Mouse (Mus musculus) kidney, postnatal 25 days (tissue): ENCODE measurements around the gene Def8.

ENCODE experiments used
- DNase-seq, 2 experiments: peaks; one replicate each; pipeline ENCODE4 v3.0.0; 2021; ENCODE audit warnings: mixed read lengths in 2 of 2

The Def8 gene

DNA sequence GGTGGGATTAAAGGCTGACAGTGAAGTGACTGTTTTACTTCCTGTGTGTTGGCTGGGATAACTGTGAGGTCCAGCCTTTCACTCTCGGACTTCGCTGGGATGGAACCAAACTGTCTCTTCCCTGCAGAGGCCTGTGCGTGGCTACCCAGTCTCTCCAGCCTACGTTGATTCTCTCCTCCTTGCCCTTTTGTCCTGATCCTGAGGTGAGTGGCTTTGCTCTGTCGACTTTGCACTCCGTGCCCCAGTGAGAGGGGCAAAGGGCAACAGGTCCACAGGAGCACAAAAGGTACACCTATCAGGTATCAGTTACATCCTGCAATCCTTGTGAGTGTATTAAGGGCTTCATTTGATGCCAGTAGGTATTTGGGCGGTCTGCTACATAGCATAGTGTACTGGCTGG lies at the start of gene Def8:
TSS of gene Def8 (plus strand) at position 87 of the 400 bp plus-strand sequence.
- DNase-seq, result peak; percentile 42 to 80

DNA sequence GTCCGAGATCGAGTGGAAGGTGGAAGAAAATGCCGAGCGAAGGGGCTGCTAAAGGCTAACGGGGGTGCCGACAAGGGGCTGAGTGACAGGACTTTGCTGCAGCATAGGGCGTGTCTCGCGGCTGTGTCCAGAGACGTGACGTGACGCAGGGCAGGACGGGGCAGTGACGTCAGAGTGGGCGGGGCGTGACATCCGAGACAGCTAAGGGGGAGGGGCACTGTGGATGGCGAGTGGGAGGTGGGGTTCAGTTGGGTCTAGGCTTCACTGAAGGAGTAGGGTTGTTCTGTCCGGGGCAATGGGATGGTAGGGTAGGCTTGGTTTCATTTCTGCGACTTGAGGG lies 49.1 kb upstream of the Def8 start:
- DNase-seq, result peak; percentile 96 to 98

DNA sequence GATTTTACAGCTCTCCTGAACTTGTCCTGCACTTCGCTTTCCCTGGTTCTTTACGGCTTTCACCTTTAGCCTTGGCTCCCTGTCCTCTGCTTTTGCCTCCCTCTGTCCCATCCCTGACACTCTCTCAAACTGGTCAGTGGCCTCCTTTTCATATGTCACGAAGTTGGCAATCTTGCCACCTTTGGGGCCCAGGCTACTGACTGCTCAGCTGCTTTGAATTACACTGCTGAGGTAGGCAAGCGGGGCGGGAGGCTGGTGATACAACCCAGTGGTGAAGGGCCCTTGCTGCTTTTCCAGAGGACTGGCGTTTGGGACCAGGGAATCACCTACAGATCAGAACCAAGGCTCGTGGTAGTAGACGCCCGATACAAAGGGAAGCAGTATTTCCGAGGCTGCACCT lies 47.6 kb upstream of the Def8 start:
- no peak for DNase-seq

DNA sequence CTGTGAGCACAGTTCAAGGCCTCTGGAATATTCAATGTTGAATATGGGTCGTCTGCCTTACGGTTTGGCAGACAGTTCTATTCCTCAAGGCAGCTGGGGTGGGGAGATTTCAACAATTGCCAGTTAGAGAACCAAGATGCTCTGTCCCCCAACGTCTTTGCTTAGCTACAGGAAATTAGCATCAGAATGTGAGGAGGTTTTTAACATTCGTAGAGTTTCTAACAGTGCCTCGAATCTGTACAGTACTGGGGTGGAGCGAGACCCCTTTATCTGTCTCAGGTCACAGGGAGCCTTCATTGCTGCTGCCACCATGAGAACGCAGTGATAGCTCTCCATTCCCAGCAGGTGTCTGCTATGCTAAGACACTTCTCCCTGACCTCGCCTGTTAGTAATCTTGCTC lies 47.2 kb upstream of the Def8 start:
- no peak for DNase-seq

DNA sequence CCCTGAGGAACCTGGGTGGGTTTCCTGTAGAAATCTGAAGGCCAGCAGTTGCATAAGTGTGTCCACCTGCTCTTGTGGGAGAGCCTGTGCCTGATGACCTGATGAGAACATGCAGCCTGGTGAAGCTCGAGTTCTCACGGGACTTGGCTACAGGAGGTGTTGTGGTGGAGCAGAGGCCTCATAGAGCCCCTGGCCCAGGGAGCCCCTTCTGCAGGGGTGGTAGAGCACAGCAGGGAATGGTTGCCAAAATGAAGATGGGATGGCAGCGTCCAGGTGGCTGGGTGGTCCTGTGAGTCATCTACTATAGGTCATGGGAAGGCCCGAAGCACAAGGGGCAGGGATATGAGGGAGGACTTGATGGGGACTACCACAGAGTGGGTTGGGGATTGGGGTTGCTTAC lies 41.6 kb upstream of the Def8 start:
- DNase-seq, result no peak

DNA sequence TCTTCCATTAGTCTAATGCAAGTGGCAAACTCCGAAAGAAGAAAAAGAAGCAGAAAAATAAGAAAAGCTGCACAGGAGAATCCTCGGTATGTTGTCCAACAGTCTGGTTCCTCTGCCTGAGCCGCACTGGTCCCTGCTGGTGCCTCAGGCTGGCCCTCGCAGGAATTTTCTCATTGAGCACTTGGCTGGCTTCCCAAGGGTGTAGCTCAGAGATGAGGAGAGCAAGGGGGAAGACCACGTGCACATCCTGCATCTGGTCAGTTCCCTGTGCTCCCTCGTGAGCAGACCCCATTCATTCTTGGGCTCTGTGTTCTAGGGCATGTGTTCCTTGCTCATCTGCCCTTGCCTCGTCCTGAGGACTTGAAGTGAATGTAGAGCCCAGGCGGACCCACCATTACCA lies 40.8 kb upstream of the Def8 start:
- peak in 1 of 2 experiments; percentile 21 for DNase-seq

DNA sequence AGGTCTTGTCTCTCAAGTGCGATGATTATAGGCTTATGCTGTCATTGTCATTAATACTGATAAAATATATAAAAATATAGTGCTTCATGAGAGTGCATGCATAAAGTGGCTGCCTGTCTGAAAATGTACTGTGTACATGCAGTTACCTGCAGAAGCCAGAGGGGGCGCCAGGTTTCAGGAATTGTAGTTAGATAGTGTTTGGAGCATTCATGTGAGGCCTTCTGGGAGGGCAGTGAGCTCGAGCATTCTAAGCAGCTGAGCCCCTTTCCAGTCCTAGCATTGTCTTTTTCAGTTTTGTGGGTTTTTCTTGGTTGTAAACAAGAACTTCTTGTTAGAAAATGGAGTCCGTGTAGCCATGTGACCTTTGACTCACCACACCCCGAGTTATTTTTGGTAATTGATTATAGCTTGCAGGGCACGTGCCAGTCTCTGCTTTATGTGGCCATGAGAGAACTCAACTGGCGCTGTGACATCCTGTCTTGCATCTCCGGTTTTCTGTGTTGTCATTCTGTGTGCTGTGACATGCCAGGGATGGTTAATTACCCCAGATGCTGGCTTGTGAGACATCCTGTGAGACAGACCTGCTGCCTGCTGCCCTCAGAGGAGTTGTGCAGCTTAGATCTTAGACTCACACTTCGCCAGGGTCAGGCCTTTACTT lies 38.3 kb upstream of the Def8 start:
- DNase-seq, result peak in 1 of 2 experiments; percentile 32

DNA sequence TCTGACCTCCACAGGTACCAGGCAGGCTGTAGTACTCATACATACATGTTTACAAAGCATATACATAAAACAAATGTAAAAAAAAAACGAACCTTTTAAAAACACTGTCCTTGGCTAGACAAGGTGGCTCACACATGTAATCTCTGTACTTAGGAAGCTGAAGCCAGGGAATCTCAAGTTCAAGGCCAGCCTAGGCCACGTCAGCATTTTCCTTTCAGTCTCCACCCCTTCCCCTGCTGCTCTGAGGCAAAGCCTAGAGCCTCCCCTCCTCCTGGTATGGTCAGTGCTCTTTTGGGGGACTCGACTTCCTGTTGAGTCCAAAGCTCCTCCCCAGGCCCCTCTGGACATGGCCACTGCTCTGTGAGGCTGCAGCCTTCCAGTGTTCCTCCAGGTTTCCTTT lies 36.3 kb upstream of the Def8 start:
- DNase-seq, result no peak

DNA sequence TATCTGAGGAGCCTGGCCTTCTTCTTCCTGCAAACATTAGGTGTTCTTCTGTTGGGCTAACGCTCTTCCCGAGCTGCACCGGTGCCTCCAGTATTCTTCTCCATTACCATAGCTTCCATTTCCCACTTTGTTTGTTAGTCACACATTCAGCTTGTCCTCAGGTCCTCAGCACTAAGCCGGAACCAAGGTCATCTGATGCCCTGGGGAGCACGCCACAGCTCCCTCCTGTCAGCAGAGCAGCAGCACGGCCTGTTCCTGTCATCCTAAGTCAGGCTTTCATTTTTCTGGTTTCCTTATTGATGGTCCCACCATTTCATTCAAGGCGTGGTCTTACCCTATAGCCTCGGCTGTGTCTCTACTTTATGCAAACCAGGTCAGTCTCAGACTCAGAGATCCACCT lies 35.5 kb upstream of the Def8 start:
- no peak for DNase-seq

DNA sequence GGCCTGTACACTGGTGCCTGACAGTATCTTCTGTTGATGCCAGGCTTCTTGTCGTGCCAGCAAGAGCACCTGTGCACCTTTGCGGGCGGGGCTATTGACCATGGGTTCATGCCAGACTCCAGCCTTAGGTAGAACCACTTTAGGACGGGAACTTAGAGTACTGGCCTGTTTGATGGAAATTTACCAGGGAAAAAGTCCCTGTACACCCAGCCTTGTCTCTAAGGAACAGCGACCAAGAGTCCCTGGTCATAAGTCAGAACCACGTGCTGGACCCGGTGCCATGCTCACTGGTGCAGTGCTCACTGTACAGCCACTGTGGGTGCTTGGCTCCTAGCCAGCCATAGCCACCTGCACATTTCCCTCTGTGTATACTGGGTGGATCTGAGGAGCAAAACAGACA lies 34.3 kb upstream of the Def8 start:
- DNase-seq, result peak; percentile 58 to 81

DNA sequence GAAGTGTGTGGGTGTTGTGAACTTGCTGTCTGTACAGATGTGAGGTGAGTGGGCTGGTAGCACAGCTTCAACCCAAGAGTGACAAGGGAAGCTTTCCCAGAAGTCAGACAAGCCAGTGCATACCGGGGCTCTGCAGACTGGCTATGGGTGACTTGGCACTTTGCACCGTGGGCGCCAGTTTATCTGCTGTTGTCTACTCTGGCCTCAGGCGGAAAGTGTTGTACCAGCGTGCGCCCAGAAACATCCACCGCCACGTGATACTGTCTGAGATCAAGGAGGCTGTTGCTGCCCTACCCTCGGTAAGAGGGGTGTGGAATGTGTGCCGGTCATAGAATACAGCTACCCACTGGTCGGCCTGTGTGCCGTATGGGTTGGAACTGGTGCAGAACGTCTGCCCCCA lies 25.0 kb upstream of the Def8 start:
- DNase-seq, result no peak

DNA sequence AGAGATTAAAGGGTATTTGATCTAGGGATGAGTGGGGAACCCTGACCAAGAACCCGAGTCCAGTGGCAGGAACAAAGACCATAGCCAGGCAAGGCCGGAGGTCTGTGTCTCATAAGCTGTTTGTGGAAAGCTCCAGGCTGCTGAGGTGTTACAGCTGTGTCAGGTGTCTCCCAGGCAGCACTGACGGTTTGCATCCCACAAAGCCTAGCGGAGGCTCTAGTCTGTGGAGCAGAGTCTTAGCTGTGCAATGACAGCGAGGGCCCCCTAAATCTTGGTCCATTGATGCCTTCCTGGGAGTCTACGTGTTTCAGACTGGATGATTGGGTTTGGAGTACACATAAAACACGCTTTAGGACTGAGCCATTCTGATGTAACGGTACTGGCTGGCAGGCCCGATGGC lies 21.4 kb upstream of the Def8 start:
- DNase-seq, result no peak

DNA sequence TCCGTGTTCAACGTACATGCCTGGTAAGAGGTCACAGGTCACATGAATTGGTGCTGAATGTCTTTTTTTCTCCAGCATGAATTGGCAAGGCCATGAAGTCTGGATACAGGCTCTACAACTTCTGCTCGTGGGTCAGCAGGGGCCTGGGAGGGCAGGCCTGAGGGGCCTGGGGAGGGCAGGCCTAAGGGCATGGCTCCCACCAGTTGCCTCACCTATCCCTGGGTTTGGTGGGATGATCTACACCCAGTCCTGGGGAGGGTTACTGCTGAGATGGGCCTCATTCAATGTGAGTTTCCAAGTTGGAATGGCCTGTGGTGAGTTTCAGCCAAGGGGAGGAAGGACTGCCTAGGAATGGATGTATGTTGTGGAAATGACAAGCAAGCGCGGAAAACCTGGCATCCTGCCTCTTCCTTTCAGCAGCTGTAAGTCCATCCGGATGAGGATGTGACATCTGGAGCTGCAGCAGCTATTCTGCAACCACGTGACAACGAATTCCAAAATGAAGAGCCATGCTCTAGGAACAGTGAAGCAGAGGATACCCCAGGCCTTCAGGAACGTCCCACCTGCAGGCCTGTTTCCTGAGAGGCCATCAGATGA lies 20.5 kb upstream of the Def8 start:
- DNase-seq, result no peak

DNA sequence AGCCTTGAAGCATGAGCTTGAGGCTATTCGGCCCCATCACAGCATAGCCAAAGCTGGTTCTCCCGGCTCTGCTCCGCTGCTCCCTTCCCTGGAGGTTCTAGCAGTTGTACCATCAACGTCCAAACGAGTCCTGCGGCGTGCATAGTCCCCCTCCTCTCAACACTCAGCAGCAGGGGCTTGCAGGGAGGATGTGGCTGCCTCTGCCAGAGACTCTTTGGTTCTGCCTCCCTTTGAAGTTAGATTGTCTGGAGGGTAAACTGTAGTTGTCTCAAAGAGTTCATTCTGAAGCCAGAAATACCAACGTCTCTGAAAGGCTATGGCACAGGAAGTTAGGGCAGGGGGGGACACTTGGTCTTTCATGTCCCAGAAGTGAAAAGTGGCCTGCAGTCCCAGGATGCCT lies 18.8 kb upstream of the Def8 start:
- no peak for DNase-seq

DNA sequence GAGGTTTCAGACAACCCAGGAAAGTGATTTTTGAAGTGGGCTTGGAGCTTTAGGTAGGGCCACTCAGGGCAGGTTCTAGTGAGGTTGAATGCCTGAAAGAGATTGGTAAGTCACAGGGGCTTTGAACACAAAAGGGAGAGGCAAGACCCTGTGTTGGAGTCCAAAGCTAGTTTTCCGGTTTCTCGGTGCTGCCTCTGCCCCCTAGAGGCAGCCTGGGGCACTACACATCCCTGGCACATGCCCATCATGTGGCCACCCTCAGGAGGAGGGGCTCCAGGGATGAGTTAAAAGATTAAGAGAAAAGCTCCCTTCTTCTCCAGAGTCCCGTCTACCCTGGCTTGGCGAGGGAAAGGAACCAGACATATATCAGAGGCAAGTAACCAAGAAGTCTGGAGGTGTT lies 16.5 kb upstream of the Def8 start, which contains the start of gene Mc1r:
TSS of gene Mc1r (plus strand) at position 322 of the 400 bp plus-strand sequence.
- peak; percentile 66 to 72 for DNase-seq

DNA sequence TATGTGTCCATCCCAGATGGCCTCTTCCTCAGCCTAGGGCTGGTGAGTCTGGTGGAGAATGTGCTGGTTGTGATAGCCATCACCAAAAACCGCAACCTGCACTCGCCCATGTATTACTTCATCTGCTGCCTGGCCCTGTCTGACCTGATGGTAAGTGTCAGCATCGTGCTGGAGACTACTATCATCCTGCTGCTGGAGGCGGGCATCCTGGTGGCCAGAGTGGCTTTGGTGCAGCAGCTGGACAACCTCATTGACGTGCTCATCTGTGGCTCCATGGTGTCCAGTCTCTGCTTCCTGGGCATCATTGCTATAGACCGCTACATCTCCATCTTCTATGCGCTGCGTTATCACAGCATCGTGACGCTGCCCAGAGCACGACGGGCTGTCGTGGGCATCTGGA lies 15.7 kb upstream of the Def8 start:
- no peak for DNase-seq

DNA sequence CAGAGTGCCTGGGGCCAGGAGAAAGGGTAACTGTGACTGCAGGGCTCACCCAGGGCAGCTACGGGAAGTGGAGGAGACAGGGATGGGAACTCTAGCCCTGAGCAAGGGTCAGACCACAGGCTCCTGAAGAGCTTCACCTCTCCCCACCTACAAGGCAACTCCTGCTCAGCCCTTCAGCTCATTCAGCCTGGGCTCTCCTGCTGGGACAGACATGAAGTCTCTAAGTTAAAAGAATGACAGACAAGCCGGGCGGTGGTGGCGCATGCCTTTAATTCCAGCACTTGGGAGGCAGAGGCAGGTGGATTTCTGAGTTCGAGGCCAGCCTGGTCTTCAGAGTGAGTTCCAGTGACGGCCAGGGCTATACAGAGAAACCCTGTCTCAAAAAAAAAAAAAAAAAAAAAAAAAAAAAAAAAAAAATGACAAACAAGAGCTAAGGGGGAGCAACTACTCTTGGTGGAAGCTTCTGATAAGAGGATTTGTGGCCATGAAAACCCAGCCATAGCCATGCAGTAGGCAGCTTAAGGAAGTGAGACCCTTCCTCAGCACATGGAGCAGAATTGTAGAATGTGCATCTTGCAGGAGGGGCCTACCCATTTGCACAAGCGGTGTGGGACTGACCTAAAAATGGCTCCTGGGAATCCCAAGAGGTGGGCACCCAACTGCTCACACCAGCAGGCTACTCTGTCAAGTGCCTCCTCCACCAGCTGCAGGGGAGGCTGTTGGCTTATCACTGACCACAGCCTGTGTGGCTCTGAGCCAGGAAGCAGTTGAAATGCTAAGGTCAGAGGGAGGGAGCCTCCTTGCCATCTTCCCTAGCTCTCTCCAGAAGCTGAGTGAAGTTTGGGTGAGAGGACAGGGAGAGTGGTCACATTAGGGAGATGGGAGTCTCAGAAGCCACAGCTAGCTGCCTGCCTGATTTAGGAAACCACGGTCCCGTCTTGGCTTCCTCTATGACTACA lies 14.5 kb upstream of the Def8 start:
- DNase-seq, result no peak

DNA sequence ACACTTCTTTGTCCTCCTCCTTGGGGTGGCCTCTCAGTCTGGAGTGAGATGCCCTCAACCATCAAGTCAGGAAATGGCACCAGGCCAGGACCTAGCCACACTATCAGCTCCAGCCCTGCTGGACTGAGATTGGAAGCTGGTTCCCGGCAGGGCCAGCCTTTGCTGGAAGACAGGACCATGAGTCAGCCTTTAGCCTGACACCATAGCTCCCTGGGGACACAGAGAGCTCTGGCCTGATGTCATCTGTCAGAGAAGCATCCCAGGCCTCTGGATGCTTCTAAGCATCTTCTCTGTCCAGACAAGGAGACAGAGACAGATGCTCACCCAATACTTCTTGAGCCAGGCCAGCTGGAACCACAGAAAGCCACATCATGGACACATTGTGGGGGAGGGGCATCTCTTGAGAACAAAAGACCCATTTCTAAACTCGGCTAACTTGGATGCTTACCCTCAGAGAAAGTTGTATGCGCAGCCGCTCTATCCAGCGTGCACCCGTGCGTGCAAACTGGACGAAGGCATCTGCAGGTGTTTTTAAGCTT lies 13.2 kb upstream of the Def8 start:
- DNase-seq, result peak in 1 of 2 experiments; percentile 33

DNA sequence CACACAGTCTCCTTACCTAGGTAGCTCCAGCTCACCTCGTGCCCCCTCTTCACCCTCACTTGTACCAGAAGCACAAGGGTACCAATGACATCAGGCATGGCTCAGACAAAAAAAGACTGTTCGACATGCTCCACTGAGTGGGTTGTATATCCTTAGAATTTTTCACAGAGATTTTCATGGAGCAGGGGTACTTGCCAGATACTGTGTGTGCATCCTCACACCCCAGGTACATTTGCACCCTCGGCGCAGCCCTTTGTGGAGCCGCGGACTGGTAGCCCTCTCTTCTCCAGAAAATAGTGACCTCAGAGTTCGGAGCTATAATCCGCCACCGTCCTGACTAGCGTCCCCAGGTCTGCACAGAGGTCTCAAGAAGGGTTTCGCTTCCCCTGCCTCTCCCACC lies 12.5 kb upstream of the Def8 start:
- no peak for DNase-seq

DNA sequence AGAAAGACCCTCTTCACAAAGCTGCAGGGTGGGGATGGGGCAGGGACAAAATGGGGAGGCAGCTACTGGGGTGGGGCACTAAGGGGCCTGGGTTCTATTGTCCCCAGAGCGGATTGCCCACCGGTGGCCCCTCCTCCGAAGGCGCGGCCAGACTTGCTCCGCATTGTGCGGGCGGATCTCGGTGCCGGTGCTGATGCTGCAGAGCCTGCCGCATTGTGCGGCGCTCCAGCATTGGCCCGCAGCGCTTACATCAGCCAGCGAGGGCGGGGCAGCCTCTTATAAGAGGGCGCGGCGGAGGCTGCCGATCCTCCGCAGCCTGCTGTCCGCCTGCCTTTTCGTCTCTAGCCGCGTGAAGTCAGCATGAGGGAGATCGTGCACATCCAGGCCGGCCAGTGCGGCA lies 12.1 kb upstream of the Def8 start, which contains the start of gene Tubb3:
TSS of gene Tubb3 (plus strand) at position 179 of the 400 bp plus-strand sequence.
- peak; percentile 35 to 59 for DNase-seq

DNA sequence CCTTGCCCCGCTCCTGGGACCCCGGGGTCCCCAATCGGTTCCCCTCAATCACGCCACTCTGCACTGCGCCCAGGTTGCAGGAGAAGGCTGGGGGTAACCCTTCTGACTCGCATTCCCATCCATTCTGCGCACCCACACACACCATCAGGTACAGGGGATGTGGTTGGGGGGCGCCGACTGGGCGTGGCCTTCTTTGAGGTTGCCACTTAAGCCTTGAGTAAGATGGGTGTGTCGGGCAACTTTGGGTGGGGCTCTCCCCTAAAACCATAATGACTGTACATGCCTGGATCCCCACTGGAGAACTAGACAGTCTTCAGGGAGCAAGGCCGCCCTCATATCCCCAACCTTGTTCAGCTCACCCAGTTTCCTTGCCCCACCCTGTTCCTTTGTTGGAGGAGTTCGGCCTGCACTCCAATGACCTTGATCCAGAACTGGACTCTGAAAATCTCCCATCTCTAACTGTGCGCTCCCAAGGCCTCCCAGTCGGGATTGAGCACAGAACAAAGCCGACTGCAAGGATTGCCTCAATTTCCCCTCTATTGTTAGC lies 11.5 kb upstream of the Def8 start:
- no peak for DNase-seq

DNA sequence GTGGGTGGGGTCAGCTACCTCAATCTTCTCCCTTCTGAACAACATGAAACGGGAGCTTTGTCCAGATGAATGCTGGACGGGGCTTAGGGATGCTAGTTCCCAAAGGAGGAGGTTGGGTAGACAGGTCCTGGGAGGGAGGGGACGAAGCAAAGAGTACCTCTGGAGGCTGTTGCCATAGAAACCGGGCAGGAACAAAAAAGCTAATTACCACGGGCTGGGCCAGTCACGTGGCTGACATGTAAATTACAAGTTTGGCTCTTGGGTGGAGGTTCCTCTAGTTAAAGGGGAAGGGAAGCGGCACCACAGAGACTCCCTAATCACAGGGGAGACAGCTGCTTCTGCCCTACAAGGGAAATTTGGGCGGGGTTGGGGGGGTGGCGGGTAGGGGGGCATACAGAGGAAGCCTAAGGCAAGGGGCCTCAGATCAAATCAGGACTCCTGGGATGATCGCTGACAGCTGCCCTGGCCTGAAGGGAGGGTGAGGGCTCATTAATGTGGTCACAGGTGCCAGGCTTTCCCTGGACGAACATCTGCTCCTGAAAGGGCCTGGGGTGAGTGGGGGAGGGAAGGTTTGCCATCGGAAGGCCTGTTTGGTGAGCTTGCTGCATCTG lies 10.7 kb upstream of the Def8 start:
- no peak for DNase-seq

DNA sequence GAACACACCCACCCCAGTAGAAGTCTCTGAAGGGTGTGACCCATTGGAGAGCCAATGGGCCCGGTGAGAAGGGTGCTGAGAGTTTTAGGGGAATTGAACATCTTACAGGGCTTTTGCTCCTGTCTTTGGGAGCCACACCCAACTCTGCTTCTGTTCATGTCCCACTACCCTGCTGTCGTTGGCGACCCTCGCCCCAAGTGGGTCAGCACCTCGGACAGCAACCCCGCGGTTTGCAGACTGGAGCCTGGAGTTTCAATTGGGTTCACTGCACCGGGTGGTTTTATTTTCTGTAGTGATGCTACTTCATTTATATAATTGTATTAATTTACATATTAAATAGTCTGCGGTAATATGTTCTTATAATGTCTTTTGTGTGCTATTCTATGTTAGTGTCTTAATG lies 9.1 kb upstream of the Def8 start:
- DNase-seq, result no peak
